Mouse (Mus musculus) T-cell, adult 2 months (primary cell): ENCODE measurements around the gene Gimap5.

Source experiments
- DNase-seq: peaks from one replicate; pipeline ENCODE4 v3.0.0; 2022; ENCODE audit warnings: low spot score

The Gimap5 gene

DNA sequence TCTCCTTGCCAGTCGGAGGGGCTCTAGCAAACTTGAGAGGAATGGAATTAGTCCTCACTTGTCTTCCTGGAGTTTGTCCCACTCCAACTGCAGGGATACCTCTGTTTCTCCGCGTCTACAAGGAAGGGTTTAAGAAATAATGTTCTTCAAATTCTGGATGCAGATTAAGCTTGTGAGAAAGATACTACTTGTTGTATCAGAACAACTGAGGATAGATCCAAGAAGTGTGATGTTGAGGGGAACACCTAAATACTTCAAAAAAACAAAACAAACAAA is 6.3 kb upstream of the Gimap5 start:
- no peak for DNase-seq

DNA sequence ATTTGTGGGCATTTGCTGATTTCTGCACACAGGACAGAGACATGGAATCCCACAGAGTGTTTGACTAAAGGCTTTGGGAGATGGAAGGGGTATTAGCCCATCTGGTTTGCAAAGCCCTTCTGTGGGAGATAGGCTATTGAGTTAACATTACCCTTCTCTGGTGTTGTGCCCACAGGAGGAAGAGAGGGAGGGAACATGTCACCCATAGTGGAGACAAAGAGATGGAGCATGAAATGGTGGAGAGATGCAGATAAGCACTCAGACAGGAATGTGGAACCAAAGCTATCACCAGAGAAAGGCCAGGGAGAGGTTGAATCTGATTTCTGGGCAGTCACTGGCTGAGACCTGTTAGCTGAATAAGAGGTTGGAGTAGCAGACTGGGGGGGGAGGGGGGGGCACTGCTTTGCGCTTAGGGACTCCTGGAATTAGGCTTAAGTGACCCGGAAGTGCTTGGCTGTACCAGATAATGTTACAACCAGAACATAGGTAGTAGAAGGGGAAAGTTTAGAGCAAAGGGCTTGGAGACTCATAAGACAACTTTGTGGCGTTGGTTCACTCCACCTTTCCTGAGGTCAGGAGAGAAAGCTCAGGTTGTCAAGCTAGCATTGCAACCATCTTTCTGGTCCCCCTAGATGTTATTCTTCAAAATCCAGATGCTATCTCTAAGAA is 5.4 kb upstream of the Gimap5 start:
- DNase-seq = no peak

DNA sequence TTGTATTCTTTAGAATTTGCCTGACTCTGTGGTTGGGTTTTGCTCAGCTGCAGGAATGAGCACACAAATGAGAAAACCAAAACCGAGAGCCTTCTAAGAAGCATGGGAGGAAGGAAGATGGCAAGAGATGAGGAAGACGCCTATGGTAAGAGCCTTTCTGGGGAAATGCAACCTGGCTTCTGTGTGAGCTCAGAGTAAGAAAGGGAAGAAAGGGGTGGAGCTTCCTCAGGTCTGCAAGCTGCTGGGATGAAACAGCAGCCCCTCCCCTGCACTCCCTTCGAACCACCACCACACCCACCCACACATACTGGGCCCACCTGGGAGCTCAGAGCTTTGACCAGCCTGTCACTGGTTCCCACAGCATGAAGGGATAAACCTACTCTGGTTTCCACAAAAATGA is 4.7 kb upstream of the Gimap5 start:
- DNase-seq = peak; percentile 47

DNA sequence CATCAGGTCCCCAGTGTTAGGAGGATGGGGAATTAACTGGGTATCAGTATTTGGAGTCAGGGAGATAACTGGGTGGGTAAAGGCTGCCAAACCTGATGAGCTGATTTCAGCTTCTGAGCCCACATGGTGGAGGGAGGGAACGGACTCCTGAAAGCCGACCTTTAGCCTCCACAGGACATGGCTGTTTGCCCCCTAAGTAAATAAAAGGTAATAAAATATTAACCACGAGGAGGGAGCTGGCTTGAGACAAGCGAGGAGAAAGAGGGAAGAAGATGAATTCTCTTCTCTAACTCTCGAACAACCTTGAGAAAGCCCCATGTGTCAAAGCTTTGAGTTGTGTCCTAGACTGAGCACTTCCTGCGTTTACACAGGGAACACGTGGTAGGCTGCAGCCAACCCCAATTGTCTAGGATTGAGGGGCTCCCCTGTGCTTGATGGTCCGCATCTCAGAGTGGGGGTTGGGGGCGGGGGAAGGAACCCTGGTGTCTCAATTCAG is 4.2 kb upstream of the Gimap5 start:
- no peak for DNase-seq

DNA sequence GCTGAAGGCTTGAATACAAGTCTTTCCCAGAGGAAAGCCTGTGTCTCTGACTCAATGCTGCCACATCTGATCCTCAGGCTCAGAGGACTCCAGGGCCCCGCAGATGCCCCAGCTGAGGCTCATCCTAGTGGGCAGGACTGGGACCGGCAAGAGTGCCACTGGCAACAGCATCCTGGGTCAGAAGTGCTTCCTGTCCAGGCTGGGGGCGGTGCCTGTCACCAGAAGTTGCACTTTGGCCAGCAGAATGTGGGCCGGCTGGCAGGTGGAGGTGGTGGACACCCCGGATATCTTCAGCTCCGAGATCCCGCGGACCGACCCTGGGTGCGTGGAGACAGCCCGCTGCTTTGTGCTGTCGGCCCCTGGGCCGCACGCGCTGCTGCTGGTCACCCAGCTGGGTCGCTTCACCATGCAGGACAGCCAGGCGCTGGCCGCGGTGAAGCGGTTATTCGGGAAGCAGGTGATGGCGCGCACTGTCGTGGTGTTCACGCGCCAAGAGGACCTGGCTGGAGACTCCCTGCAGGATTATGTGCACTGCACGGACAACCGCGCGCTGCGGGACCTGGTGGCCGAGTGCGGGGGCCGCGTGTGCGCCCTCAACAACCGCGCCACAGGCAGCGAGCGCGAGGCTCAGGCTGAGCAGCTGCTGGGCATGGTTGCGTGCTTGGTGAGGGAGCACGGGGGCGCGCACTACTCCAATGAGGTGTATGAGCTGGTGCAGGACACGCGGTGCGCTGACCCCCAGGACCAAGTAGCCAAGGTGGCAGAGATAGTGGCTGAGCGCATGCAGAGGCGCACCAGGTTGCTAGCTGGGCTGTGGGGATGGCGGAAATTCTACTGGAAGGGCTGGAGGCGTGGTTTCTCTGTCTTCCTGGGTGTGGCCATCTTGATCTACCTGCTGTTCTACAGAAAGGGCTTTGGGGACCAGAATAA is 3.3 kb upstream of the Gimap5 start:
- DNase-seq = no peak

DNA sequence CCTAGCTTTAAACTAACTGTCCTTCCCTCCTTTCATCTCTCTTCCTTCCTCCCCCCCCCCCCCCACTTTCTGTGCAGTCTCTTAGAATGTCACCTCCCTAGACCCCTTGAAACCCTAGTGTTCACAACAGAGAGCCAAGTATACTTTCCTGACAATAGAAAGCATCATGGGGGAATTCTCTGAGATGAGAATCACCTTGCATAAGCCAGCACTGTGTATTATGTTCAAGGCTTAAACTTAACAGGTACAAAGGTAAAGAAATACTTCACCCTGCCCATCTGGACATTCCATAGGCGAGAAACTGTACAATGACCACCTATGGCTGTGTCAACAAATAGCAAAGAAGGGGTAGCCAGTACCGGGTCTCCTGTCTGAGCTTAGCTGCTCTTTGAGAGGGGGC is 507 bp upstream of the Gimap5 start:
- no peak for DNase-seq

DNA sequence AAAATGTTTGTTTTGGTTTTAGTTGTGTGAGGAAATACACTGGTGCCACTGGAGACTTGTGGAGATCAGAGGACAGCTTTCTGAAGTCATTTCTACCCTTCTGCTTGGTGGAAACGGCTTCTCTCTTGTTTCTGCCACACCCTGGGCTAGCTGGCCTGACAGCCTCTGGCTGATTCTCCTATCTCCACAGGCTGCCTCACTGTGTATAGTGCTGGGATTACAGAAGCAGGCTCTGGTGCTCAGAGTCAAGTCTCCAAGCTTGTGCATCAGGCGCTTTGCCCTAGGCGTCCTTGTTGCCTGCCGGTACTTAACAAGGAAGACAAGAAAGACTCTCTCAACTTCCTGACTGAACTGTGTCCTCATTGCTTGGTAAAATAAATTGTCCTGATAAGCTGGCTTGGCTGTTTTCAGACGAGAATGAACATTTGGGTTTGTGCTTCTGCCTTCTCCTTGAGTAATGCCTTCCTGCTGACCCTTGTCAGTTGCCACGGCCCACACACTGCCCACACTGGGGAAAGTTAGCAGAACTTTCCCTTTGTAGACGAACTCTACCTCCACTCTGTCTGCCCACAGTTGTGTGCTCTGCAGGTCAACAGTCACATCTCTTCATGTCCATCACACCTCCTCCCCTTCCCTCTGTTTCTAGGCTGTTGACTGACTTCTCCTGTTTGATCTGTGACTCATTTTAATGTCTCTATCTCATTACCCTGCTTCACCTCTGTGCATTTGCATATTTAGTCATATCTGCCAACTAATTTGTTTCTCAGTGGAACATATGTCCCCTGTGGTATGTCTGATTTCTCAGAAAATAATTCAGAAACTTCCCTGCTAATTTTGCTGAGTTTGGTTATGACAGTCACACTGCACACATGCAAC is 1.3 kb downstream of the Gimap5 start:
- DNase-seq = peak; percentile 66

DNA sequence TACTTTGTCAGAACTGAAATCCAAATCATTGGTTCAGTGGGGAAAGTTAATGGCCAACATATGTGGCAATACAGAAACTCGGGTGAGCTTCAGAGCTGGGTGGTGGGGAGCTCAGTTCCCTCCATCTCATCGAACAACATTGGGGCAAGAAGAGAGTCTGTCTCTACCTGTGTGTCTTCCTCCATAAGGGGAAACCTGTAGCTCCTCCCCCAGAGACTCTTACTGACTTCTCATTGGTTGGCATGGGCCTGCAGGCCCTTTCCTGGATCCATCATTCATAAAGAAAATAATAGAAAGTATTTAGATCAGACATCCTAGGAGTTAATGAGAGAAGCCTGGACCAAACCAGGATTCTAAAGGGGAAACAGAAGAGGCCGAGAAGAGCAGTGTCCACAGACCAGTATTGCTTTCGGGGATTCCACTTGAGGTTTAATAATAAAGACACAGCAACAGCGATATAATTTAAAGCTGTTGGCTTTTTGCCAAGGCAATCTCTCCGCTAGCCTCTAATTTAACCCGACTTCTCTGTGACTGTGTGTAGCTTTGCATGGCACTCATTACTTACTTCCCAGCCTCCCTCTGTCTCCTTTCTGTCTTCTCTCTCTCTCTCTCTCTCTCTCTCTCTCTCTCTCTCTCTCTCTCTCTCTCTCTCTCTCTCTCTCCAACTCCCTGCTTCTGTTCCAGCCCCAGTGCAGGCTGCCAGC is 17.7 kb downstream of the Gimap5 start:
- DNase-seq = no peak

DNA sequence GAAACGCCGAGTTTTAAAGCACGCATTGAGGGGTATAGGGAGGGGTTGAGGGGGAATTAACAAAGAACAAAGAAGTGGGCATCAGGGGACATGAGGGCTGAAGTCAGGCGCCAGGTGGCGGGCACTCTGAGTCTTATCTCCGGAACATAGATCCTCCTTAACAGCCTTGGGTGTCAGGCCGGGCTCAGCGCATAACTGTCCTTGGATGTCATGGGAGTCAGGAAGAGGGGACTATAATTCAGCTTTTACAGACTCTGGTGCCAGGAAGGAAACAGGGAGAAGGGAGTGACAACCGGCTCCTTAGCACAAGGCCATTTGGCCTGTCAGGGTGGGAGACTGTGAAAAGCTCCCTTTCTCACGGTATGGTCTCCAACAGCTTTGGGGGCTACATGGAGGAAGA is 18.5 kb downstream of the Gimap5 start:
- DNase-seq = no peak

DNA sequence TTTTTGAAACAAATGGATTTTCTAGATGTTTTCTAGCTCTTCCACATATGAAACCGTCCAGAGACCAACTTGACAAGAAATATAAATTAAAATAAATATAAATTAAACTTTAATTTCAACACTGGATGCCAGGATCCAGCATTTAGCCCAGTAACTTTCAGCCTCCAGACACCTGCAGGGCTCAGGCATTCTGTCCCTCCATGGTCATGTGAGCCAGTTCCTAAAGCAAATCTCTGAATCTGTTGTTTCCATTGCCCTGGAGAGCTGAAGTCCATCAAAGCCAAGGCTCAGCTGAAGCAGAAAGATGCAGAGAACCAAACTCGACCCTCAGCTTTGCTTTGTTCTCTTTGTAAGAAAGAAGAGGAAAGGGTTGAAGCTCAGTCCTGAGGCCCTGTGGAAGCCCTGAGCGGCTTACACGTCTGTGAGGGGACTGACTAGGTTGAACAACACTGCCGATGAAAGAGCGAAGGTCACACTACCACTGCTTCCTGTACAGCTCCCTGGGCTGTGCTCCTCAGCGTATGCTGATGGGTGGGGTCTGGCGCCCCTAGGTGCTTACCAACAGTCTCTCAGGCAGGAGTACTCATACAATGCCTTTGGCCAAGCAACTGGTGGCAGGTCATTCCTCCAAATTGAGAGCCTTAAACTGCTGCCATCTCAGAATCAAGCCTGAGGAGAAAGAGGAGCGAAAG is 22.3 kb downstream of the Gimap5 start:
- peak; percentile 86 for DNase-seq

DNA sequence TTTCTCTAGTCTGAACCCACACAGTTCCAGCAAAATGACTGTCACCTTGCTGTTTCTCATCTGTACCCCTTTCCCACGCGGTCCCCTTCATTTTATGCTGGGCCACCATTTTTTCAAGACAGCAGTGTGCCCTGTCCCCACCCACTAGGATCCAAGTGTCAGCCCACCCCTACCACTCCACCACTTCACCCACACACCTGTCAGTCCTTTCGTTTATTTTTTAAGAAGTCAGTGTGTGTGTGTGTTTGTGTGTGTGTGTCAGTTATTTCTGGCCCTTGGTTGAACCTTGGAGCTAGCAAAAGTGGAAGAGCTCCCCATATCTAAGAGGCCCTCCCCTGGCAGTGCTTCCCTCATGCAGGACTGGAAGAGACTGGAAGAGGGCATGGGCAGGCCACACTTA is 22.9 kb downstream of the Gimap5 start:
- DNase-seq = peak; percentile 63

DNA sequence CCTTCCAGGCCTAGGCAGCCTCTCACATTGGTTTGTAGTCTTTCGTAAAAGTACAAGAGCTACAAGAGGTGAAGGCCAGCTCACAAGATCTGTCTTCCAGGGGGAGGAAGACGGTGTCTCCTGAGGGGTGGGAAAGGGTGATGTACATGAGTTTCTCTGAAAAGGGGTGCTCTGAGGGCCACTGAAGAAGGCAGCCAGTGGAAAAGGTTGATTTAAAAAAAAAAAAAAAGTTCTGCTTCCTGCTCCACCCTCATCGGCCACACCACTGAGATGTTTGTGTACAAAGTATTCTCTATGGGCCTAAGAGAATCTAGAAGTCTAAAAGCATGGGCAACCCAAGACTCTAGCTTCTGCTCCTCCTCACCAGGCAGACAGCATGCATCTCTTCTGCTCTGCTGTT is 24.7 kb downstream of the Gimap5 start, which contains the start of gene Gimap3:
Gene Gimap3 (minus strand): TSS at position 156 of the 400 bp plus-strand sequence.
- peak; percentile 80 for DNase-seq

DNA sequence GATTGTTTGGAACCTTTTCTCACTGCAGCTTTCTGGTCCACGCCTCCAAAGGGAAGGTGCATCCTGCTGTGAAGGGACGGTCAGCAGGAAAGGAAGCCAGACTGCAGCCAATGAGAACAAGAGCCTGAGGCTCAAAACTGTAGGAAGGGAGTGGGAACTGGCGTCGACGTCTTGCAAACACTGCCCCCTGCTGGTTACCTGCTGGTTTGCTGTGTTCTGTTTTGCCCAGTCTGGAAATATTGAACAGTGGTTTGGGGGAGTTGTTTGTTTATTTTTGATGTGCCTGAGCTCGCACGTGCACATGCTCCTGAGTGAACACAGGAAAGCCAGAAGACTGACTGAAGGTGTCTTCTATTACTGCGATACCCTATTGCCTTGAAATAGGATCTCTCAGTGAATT is 26.0 kb downstream of the Gimap5 start:
- DNase-seq = peak; percentile 78

DNA sequence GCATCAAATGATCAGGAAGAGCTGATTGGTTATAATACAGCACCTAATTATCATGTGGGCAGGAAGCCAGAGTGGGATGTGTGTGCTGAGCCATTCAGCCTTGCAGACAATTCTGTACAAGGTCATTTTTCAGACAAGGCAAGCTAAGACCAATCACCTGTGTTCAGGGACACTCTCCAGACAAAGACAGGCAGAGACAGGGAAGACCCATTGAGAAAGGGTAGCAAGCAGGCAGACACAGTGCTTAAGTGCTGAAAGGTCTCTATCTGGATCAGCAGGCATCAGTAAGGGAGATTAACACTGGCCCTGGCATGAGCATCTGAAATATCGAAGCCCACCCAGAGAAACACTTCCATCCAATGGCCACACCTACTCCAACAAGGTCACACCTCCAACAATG is 38.4 kb downstream of the Gimap5 start:
- no peak for DNase-seq

DNA sequence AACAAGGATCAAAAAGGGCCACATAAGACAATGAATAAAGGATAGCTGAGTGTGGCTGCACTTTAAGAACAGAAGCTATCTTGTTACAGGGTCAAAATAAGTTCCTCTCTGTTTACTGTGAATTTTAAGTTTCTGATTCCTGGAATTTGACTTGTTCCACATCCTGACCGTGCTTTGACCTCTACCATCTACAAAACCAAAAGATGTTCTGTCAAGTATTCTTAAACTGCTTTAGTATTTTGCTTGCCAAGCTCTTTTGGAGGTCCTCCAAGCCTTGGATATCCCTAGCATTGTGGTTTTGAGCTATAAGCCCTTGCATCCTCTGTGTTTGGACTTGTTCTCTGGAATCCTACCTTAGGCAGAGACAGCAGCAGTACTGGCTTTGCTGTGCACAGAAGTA is 39.2 kb downstream of the Gimap5 start:
- DNase-seq = no peak

DNA sequence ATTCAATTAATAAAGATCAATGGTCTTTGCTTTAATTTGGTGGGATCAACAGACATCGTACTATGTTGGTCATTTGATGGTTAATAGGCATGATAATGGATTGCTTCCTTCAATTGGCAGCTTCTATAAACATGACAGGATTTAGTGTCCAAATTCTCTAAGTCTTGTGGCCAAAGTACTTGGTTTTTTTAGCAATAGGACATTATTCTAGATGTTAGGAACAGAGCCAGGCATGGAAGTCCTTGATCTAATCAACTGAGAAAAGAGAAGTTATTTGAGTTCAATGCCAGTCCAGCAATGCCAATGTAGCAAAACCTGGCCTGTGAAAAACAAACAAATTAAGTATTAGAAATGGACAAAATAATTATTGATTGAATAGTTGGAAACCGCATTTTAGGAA is 39.6 kb downstream of the Gimap5 start:
- DNase-seq = no peak

DNA sequence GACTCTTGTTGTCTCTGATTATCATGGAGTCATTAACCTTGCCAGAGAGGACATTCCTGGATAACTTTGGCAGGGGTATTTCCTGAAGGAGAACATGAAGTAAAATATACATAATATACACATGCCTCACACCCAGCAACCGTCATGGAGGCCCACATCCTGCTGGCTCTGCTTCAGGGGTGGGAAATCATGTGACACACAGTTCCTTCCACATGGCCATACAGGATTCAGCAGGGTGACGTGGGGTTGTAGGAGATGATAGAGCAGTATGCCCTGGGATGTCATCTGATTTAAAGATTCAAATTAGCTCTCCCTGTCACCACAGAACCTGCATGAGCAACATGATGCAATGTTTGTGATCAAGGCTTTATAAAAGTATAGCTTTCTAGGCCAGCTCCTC is 41.9 kb downstream of the Gimap5 start:
- DNase-seq = no peak

DNA sequence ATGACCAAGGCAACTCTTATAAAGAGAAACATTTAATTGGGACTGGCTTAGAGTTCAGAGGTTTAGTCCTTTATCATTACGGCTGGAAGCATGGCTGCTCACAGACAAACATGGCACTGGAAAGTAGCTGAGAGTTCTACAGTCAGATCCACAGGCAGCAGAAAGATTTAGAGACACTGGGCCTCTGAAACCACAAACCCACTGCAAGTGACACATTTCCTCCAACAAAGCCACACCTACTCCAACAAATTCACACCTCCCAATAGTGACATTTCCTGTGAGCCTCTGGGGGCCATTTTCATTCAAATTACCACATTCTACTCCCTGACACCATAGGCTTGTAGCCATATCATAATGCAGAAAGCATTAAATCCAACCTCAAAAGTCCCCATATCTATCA is 55.9 kb downstream of the Gimap5 start:
- peak; percentile 73 for DNase-seq

DNA sequence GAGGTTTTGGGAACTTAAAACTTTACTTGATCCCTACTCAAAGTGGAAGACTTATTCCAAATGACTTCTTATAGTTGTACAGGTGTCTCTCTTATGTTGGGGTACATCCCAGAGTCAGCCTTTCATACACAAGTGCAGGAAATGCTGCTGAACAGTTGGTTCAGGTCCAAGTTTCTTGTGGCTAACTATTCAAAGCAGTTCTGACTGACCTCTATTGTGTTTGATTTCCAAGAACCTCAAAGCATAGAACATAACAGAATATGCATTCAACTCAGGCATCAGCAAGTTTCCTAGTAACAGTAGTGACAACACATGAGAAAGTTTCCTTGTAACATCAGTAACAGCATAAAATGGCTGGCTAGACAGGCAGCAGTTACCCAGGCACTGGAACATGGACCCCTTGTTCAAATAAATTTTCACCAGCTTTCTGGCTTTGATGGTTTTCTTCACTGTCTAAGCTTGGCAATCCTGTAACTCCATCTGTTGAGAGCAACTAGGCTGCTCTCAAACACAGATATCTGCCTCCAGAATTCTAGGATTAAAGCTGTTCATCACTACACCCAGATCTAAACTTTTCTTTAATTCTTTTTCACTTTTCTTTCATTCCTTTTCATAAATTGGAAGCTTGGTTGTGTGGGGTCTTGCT is 57.5 kb downstream of the Gimap5 start:
- DNase-seq = peak; percentile 5
